Mouse (Mus musculus) retina, embryonic 14.5 days (tissue): Measurements from ENCODE around the gene Elavl3.

Experiments
- DNase-seq: peaks from one replicate; pipeline ENCODE4 v3.0.0-alpha.2; 2015; ENCODE audit warnings: low spot score

The Elavl3 gene

DNA sequence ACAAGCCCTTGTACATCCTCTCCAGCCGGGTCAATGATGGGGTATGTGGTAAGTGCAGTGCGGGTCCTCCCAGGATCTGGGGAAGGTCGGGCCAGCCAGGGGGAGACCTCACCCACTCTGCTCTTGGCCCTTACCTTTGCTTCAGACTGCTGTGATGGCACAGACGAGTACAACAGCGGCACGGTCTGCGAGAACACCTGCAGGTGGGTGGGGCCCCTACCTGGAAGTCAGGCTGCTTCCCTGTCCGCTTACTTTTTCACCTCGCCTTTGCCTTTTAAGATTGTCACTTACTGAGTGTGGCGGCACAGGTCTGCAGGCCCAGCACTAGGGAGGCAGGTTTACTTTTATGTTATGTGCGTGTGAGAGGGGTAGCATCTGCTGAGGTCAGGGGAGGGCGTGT lies 47.3 kb downstream of the Elavl3 start:
- no peak for DNase-seq

DNA sequence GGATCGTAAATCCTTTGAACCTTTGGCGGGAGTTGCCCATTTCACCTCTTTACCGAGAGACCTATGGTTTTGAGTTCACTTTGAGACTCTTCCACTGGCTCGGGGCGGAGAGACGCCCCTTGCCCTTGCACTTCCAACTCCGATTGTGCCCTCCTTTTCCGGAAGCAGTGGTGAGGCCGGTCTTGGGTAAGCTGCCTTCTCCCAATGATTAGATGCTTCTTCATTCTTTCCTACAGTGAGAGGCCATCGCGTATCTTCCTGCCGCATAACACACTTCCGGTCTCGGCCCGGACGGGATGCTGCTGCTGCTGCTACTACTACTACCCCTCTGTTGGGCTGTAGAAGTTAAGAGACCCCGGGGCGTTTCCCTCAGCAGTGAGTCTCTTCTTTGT lies 48.7 kb downstream of the Elavl3 start:
- DNase-seq, result no peak

DNA sequence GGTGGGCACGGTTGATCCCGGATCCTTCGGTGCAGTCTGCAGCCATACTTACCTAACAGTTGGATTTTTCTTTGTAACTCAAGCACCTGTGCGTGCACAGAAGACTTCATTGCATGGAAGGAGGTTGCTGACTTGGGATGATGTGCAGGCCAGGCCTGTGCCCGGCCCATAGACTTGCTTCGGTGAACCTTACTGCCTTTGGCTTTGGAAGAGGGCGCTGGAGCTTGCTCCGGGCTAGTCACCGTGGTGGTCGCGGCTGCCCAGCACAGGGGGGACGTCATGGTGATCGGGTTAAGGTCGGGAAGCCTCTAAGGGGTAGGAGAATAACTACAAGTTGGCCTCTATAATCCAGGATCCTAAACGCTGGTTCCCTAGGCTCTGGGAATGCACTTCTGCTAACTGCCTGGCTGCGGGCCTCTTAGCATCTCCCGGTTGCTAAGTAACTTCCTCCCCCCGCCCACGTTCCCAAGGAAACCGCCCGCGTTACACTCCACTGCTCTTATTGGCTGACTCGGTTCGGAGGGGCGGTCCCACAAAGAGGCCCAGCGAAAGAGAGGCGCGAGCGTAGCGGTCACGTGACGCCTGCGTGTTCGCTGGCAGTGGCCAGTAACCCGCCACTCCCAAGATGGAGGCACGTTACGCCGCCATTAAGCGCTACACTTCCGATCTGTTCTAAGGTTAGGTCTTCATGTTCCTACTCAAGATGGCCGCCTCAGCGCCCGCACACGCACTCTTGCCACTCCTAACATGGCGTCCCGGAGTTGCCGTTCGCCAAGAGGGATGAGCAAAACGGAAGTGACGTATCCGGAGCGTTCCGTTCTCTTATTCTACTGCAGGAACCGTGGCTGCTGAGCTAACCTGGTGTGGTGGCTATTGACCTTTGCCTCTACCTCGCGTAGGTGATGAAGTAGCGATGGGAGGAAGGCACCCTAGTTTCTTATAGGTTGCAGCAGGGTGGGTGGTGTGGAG lies 49.3 kb downstream of the Elavl3 start, which contains the start of the genes Ccdc151 and Prkcsh:
Gene Ccdc151, minus strand, starts transcription at position 441 of the 969 bp plus-strand sequence.
Gene Prkcsh, plus strand, starts transcription at position 613 of the 969 bp plus-strand sequence.
- DNase-seq, result peak; percentile 99

DNA sequence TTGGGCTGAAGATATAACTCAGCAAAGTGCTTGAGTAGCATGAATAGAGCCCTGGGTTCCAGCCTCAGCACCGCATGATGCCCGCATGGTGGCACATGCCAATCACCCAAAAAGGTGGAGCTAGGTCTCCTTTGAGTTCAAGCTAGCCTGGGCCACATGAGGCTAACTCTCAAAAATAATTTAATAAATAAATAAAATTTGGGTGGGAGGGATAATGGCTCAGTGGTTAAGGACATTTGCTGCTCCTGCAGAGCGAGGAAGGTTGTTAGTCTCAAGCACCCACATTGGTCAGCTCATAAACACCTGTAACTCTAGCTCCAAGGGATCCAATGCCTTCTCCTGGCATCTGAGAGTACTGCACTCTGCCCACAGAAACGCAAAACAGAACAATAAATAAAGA lies 50.2 kb downstream of the Elavl3 start:
- no peak for DNase-seq

DNA sequence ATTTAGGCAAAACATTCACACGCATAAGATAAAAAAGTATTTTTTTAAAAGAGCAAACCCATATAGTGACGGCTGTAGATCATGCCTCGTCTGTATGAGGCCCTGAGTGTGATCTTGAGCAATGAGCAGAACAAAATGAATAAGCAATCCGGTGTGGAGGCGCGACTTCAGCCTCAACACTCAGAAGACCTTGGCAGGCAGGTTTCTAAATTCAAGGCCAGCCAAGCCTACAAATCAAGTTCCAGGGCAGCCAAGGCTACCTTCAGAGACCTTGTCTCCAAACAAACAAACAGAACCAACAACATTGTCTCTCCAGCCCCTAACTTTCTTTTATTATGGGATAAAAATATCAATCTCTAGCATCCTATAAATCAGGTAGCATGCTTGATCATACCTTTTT lies 51.5 kb downstream of the Elavl3 start:
- DNase-seq, result no peak

DNA sequence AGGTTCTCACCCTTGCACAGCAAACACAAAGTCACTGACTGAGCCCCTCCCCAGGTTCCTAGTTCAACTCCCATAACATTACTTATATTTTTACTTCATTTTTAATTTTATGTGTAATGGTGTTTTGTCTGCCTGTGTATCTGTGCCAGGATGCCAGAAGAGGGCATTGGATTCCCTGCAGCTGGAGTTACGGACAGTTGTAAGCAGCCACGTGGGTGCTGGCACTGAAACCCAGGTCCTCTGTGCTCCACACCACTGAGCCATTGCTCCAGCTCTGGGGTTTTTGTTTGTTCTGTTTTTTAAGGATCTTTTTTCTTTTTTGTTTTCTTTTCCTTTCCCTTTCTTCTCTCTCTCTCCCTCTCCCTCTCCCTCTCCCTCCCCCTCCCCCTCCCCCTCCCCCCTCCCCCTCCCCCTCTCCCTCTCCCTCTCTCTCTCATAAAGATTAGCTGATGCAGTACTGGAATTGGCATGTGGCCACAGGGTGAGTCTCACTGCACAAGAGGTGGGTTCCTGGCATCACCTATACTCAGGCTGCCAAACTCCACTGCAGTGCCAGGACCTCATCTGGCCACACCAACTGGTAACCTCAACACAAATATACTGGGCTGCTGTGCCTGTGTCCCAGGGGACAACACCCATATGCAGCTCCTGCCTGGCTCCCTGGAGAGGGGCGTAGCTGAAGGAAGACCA lies 55.5 kb downstream of the Elavl3 start:
- no peak for DNase-seq

DNA sequence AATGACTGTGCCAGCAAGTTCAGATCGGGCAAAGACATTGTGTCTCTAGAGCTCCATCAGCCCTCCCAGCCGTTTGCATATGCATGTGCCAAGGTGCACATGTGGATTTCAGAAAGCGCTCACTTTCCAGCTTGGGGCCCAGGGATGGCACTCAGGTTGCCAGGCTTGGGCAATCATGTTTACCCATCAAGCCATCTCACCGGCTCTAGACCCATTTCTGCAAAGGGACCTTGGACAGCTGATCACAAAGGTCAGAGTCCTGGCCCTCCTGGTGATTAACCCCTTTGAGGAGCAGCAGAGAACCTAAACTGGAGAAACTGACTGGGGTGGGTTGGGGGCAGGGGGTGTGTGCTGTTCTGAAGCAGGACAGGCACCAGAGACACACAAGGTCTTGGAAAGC lies 59.6 kb downstream of the Elavl3 start:
- no peak for DNase-seq

DNA sequence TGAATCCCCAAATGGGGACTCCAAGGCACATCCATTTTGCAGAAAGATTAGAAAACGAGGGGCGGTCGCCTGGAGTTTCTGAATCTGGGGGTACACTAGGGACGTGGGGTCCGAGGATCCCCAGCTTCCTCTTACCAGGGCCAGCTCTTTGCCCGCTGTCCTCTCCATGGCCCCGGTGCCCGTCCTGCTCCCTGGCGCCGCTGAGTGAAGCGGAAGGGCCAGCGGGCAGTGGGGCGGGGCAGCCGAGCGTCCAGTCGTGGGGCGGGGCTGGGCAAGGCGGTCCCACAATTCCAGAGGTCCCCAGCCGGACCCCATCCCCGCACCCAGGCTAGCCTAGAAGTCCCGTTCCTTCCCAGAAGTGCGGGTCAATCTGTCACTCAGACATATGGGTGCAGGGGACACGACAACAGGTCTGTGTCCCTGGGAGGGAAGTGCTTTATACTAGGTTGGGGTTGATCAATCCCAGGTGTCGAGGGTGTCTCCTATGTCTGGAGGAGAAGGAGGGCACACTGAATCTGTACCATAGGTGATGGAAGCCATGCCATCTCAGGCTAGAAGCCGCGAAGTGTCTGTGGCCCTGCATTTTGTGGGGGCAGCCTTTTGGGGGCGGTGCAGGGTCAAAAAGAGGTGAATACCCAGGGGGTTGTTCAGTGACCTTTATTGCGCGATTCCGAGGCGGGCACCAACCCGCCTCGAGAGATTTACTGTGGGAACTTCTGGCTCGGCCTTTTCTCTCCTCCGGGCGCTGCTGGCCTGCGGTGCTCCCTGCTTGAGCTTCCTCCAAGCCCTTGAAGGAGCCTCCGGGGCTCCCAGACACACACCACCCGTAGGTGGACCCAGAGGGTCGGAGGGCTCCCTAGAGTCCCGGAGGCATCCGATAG lies 62.4 kb downstream of the Elavl3 start, which contains the start of gene Rgl3:
Gene Rgl3, minus strand, starts transcription at position 217 of the 881 bp plus-strand sequence.
- DNase-seq, result peak; percentile 68

DNA sequence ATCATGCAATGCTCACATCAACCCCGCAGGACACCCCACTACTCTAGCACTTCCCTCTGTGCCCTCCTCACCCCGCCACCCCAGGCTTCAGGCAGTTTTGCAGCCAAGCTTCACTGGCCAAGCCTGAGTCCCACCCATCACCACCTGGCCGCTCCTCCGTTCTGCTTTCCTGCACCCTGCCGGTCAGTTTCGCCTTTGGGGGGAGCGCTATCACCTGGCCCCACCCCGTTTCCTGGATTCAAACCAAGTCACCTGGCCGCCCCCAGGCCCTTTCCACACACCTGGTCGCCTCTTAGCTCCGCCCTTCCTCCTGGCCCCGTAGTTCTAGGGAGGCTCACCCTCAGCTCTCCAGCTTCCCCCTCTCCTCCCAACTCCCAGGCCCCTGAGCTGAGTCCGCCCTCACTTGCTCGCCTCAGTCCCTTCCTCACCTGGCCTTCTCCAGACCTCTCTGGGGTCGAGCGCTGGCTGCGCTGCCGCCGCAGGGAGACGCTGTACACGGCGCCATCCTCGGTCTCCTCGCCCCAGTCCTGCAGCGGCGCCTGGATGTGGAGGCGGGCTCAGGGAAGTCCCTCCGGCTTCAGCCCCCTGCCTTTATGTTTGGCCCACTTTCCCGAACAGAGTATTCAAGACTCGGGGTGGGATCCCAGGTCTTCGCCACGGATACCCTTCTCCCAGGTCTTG lies 63.3 kb downstream of the Elavl3 start:
- peak; percentile 49 for DNase-seq

DNA sequence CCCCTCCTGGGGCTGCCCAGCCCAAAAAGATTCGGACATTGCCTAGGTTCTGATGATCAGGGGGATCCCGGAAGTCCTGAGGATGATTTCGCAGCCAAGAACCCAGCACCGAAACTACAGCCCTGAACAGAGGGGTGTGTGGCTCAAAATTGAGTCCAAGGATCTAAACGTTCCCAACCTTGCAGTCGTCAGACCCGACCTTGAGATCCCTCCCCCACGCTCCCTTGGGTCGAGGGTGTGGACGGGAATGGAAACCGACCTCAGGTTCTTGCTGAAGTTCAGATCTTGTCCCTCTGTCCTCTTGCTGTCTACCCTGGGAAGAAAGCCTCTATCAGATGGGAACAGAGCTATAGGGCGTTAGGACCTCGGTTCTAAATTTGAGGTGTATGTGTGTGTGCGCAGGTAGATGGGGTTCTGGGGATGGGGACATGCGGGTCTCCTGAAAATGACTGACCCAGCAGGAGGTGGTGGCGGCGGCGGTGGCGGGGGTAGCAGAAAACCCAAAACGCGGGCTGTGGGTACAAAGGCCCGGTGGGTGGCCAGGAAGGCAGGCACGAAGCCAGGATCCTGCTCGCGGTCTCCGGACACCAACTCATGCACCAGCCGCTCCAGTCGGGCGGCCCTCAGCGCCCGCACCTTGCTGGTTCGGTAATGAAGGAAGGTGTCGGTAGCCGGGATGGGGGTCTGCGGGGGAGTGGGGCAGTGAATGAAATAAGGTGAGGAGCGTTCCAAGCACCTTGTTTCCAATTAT lies 64.1 kb downstream of the Elavl3 start:
- DNase-seq, result no peak

DNA sequence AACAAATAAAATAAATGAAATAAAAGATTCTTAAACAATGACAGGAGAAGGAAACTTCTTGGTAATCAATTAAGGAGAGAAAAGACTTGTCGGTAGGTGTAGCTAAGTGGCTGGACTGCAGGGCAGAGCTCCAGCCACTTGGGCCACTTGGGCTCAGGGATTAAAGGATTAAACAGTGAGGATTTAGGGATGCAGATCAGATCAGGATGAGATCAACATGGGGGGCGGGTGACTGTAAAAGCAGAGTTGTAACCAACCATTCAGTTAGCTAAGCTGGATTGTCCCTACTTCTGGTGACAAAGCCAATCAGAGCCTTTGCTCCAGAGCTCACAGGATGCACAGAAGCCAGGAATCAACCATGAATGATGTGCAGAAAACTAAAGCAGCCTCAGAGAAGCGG lies 67.9 kb downstream of the Elavl3 start:
- peak; percentile 53 for DNase-seq

DNA sequence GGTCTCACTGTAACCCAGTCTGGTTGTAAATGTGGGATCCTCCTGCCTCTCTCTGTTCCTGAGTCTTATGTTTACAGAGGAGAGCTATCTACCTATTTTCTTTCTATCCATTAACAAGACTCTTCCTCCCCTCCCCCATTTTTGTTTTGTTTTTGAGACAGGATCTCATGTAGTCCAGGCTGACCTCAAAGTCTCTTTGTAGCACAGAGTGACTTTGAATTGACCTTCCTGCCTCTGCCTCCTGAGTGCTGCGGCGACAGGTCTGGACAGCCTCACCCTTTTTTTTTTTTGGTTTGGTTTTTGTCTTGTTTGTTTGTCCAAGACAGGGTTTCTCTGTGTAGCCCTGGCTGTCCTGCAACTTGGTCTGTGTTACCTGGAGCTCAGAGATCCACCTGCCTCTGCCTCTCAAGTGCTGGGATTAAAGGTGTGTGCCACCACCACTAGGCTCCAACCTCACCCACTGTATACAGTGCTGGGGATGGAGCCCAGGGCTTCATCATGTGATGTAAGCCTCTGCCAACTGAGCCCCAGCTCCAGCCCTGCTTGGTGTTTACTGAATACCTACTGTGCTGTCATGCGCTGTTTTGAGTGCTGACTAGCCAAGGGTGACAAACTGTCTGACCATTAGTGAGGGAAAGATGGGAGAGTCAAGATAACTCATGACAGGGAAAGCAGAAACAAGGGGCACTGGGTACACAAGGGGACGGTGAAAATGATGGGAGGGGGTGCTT lies 73.3 kb downstream of the Elavl3 start:
- no peak for DNase-seq

DNA sequence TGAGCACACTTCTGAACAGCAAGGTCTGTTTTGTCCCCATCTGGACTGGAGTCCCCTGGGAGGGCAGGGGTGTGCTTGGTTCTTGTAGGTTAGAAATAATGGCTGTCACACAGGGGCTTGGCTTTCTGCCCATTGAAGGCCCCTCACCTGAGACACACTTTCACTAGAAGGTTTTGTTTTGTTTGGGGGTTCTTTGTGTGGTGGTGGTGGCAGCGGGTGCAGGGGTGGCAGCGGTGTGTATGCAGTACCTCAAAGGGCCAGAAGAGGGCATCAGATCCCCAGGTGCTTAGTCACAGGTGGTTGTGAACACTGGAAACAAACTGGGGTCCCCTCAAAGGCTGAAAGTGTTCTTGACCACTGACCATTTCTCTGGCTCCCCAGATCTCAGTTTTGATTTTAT lies 73.9 kb downstream of the Elavl3 start:
- DNase-seq, result peak; percentile 54

DNA sequence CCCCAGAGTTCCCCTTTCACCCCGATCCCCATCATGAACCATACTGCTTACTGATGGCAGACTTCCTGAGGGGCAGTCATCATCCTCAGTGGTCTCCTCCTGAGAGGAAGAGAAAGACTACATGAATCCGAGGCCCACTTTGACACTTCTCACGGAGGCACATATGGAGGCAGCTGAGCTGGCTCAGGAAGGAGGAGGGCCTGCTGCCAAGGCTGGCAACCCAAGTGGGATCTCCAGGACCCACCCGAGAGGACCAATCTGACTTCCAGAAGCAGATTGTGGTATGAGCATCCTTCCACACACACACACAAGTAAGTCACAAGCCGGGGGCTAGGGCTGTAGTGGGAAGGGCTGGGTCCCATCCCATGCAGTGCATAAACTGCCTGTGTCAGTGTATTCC lies 74.5 kb downstream of the Elavl3 start:
- DNase-seq, result no peak

DNA sequence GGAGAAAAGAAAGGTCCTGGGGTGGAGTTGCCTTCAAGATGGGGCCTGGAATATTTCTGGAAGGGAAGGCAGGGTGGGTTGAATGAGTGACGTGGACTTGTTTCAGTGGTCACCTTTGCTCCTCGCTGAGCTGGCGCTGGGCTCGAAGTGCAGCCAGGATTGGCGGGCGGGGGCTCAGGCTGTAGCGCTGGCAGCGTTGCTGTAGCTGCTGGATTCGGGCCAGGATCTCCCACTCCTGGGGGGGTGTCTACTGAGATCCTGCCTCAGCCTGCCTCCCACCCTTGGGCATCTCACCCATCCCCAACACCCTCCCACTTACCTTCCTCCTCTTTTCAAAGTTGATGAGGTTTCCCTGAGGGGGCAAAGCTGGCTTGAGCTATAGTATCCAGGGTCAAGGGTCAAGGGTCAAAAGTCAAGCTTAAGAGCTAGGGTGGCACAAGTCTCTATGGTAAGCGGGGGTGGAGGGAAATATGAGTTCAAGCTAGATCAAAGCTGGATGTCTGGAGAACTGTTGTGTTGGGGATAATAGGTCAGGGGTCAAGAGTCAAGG lies 75.1 kb downstream of the Elavl3 start:
- DNase-seq, result no peak

DNA sequence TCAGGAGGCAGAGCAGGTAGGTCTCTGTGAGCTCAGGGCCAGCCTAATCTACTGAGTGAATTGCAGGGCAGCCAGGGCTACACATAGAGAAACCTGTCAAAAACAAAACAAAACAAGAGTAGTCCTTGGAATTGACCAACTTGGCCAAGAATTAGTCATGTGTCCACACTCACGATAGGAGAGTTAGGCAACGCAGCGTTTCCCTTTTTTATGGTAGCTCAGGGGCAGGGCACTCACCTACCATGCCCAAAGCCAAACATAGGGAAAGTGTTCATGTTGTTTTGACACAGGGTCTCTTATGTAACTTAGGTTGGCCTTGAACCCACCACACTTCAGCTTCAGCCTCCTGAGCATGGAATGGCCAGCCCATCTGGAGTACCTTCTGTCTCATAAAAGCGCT lies 82.5 kb downstream of the Elavl3 start:
- no peak for DNase-seq

DNA sequence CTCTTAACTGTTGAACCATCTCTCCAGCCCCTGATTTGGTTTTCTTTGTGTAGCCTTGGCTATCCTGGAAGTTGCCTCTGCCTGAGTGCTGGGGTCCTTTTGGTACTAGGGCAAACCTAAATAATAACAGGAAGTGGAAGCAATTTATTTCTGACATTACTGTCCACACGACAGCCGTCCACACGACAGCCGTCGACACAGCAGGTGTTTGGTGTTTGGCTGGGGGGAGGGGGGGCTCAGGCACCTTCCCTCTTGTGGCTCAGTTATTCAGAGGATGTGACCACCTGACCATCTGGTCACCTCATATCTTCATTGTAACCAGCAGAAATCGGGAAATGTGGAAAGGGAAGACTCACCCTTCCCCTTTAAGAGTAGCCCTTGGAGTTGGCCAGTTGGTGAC lies 82.9 kb downstream of the Elavl3 start:
- DNase-seq, result no peak
